Mouse (Mus musculus) adrenal gland, adult 2 months (tissue): Measurements from ENCODE around the gene Kntc1. TPM values are rescaled to one million over a fixed set of nuclear protein-coding genes. Genes with fewer than 3 reads are reported as not detected.
A peak's percentile ranks its signal among the peaks of the same experiment; 100 is the strongest.

Experiments used
- DNase-seq: peaks from one replicate; pipeline ENCODE4 v3.0.0; 2021
- polyA plus RNA-seq: library from polyadenylated mRNA; depleted of rRNA; stranded (reverse); fragments of >200 nt; gene quantifications from 2 replicates; pipeline ENCODE4 v1.2.3, GENCODE M21; 2012
- total RNA-seq, 2 experiments: library from RNA; stranded (reverse); gene quantifications; 2 replicates each; pipeline ENCODE4 v1.2.3; 2021

Kntc1 gene
- total and polyA plus RNA-seq, 3 experiments = 0.30 to 0.61 (median 0.38) TPM

- DNase-seq = no peak
Observed at GRCm38 (mm10) chr5:123809156-123809555, 59.6 kb downstream of the Kntc1 start.

GRCm38 (mm10) chr5:123816891-123817290 is 67.4 kb downstream of the Kntc1 start:
- no peak for DNase-seq

- DNase-seq = no peak
Observed at GRCm38 (mm10) chr5:123818941-123819577, 69.5 kb downstream of the Kntc1 start.

GRCm38 (mm10) chr5:123820501-123821263 is 71.2 kb downstream of the Kntc1 start:
- no peak for DNase-seq

- no peak for DNase-seq
Observed at GRCm38 (mm10) chr5:123821264-123821571, 71.7 kb downstream of the Kntc1 start.

GRCm38 (mm10) chr5:123822706-123823105 is 73.2 kb downstream of the Kntc1 start:
- DNase-seq = no peak

GRCm38 (mm10) chr5:123827659-123828091 is 78.2 kb downstream of the Kntc1 start:
- DNase-seq = peak; percentile 20

GRCm38 (mm10) chr5:123832309-123832708 is 82.8 kb downstream of the Kntc1 start:
- no peak for DNase-seq

- peak; percentile 31 for DNase-seq
Observed at GRCm38 (mm10) chr5:123834836-123835235, 85.3 kb downstream of the Kntc1 start.

- DNase-seq = no peak
Observed at GRCm38 (mm10) chr5:123837371-123837770, 87.9 kb downstream of the Kntc1 start.

GRCm38 (mm10) chr5:123842221-123842934 is 92.9 kb downstream of the Kntc1 start:
- DNase-seq = no peak

GRCm38 (mm10) chr5:123842935-123843282 is 93.4 kb downstream of the Kntc1 start:
- DNase-seq = no peak

- no peak for DNase-seq
Observed at GRCm38 (mm10) chr5:123843816-123844215, 94.3 kb downstream of the Kntc1 start.

- DNase-seq = no peak
Observed at GRCm38 (mm10) chr5:123844316-123844715, 94.8 kb downstream of the Kntc1 start.

- DNase-seq = no peak
Observed at GRCm38 (mm10) chr5:123851398-123851797, 101.9 kb downstream of the Kntc1 start.

GRCm38 (mm10) chr5:123853877-123854504 is 104.5 kb downstream of the Kntc1 start:
- no peak for DNase-seq

GRCm38 (mm10) chr5:123854511-123854910 is 105.0 kb downstream of the Kntc1 start:
- no peak for DNase-seq

GRCm38 (mm10) chr5:123858798-123859197 is 109.3 kb downstream of the Kntc1 start:
- DNase-seq = no peak

- DNase-seq = no peak
Observed at GRCm38 (mm10) chr5:123862374-123863350, 113.1 kb downstream of the Kntc1 start.

GRCm38 (mm10) chr5:123863934-123864333 is 114.4 kb downstream of the Kntc1 start:
- DNase-seq = no peak

GRCm38 (mm10) chr5:123865365-123865764 is 115.8 kb downstream of the Kntc1 start, which contains the start of gene Hcar2:
Hcar2 (minus strand) TSS chr5:123865499.
- DNase-seq = no peak
